Mouse (Mus musculus): ENCODE measurements at regions not wholly inside any gene's neighbourhood (a gene's known extent, or its start where the extent isn't known, plus 50 kb on each side); places are given as distances from the start of the nearest gene placed in this dataset.

- intact Hi-C loops (cut with DNase I): no loop called here
- DNase-seq: no peak
Measured at GRCm38 (mm10) chr13:33721851-33722250, 60.6 kb downstream of the Serpinb6d start.

GRCm38 (mm10) chr13:33762293-33763125 is 80.7 kb downstream of the Serpinb6e start:
- DNase-seq: peak; percentile 69 to 82
- intact Hi-C loops (cut with DNase I): loop anchor here (5.0 kb wide), 2 partner anchors 680 to 895 kb away; no protein-coding TSS in a partner anchor

- no peak for DNase-seq
- intact Hi-C loops (cut with DNase I): loop anchor here (5.0 kb wide), 2 partner anchors 681 to 896 kb away; no protein-coding TSS in a partner anchor
Measured at GRCm38 (mm10) chr13:33763295-33763916, 79.8 kb downstream of the Serpinb6e start.
